Mouse (Mus musculus) kidney, embryonic 16.5 days (tissue): ENCODE measurements around the gene Pym1. TPM values are rescaled to one million over a fixed set of nuclear protein-coding genes. Genes with fewer than 3 reads are reported as not detected.
A peak's percentile ranks its signal among the peaks of the same experiment; 100 is the strongest.
"Not testable (repeated sequence)": the region's sequence is repeated elsewhere in the genome, so short reads cannot be mapped to it uniquely, and the experiment has no call there.

Experiments
- ATAC-seq: fragments of 200-750 bp; cut with Nextera tagmentation; 2 replicates; pipeline ENCODE4 v1.8.0; 2017; ENCODE audit warnings: moderate TSS enrichment; ENCODE audit not compliant: low FRiP score, low TSS enrichment
- H3K27ac ChIP-seq: fragments of 300-500 bp; sonication (generic); 2 replicates; pipeline ENCODE4 v1.5.1; 2014; ENCODE audit warnings: low read length
- H3K27me3 ChIP-seq: fragments of 300-500 bp; sonication (generic); 2 replicates; pipeline ENCODE4 v1.6.1; 2014; ENCODE audit warnings: low read length, control low read depth, mixed read lengths; ENCODE audit not compliant: insufficient read depth
- H3K36me3 ChIP-seq: fragments of 300-500 bp; sonication (generic); 2 replicates; pipeline ENCODE4 v1.6.1; 2014; ENCODE audit warnings: low read length, control low read depth, mixed read lengths; ENCODE audit not compliant: insufficient read depth
- H3K4me1 ChIP-seq: fragments of 300-500 bp; sonication (generic); 2 replicates; pipeline ENCODE4 v1.6.1; 2014; ENCODE audit warnings: low read length, control low read depth, mixed read lengths; ENCODE audit not compliant: insufficient read depth
- H3K4me2 ChIP-seq: fragments of 300-500 bp; sonication (generic); replicated peaks from 2 replicates; pipeline ENCODE4 v1.6.1; 2014; ENCODE audit warnings: low read depth, low read length
- H3K4me3 ChIP-seq: fragments of 300-500 bp; sonication (generic); 2 replicates; pipeline ENCODE4 v1.5.1; 2014; ENCODE audit warnings: mild to moderate bottlenecking, low read length
- H3K9ac ChIP-seq: fragments of 300-500 bp; sonication (generic); replicated peaks from 2 replicates; pipeline ENCODE4 v1.6.1; 2014; ENCODE audit warnings: low read length
- H3K9me3 ChIP-seq: fragments of 300-500 bp; sonication (generic); 2 replicates; pipeline ENCODE4 v1.6.1; 2016; ENCODE audit warnings: low read length, control low read depth
- WGBS: fragments of 180-500 bp; shearing (Covaris S2); extraction: QIAGEN DNeasy Blood & Tissue Kit; methylation state at CpG from one replicate; pipeline ENCODE4 v1.1.7; 2014; 5-methylcytosine and 5-hydroxymethylcytosine counted together
- polyA plus RNA-seq: library from polyadenylated mRNA; unstranded; fragments of >200 nt; fragmentation: Nextera tagmentation; extraction: Ambion mirVana; gene quantifications from 2 replicates; pipeline ENCODE4 v1.2.1, GENCODE M21; 2015

Gene Pym1
- 40.0 and 40.3 TPM in 2 replicates for polyA plus RNA-seq

- Histone ChIP-seq H3K27ac (peak within 1 kb of the TSS; percentile 99), H3K9ac (peak within 1 kb of the TSS; percentile 91), H3K4me2 (peak within 1 kb of the TSS; percentile 86), H3K4me3 (peak within 1 kb of the TSS; percentile 74), H3K9me3 (no peaks in the 10 kb centered on the region), H3K27me3 (peaks cover 2% of the 10 kb centered on the region; the same call in 1 of the 2 replicates), H3K36me3 (no peaks in the 10 kb centered on the region), H3K4me1 (peaks cover 33% of the 10 kb centered on the region)
- WGBS, result under 1% methylated on average over 36 of the region's 36 CpGs
- peak; percentile 79 for ATAC-seq
Observed at GRCm38 (mm10) chr10:128747646-128748251, at the start of gene Pym1. Gene Pym1, plus strand, starts transcription at chr10:128747889.

DNA sequence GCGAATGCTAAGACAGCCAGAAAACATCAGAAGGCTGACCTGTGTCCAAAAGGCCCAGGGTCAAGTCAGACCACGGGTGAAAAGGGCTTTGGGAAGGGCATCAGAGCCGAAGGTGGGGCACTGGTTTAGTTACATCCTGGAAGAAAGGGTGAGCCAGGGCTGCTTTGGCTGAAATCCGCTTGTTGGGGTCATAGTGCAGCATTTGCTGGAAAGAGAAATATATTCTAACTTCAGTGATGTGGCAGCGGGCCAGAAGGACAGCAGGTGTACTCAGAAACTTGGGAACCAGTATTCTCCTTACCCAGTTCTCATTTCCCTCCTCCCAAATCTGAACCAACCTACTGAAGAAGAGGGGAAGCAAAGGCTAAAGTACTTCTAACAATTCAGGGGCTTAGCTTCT, 48.7 kb upstream of the Pym1 start:
- no peak overlapping the region for H3K9ac ChIP-seq
- peaks cover 47% of the 10 kb centered on the region for H3K36me3 ChIP-seq
- ATAC-seq, result no peak
- no peaks in the 10 kb centered on the region for H3K9me3 ChIP-seq
- H3K4me1 ChIP-seq, result peaks cover 28% of the 10 kb centered on the region
- no peak overlapping the region for H3K27ac ChIP-seq
- 77% methylated on average over 5 of the region's 5 CpGs for WGBS
- H3K27me3 ChIP-seq, result no peaks in the 10 kb centered on the region
- no peak overlapping the region for H3K4me3 ChIP-seq
- no peak overlapping the region for H3K4me2 ChIP-seq

DNA sequence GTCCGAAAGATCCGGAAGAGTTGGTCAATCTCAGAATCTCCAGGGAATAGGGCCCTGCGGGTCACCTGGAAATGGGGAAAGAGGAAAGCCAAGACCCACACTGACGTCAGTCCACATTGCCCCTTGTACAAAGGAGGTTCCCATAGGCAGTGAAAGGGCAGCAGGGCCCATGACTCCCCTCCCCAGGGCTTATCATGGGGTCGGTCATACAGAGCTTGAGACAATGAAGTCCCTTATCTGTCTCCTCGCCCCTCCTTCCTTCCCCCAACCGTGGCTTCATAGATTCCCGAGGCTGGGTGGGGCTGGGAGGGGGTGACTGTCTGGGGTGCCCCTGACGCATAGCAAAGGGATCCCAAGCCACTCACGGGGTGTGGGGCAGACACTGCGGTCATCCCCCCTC, 48.1 kb upstream of the Pym1 start:
- H3K9ac ChIP-seq, result no peak overlapping the region
- 78% methylated on average over 11 of the region's 11 CpGs for WGBS
- H3K27me3 ChIP-seq, result no peaks in the 10 kb centered on the region
- H3K36me3 ChIP-seq, result peaks cover 47% of the 10 kb centered on the region
- no peak for ATAC-seq
- H3K27ac ChIP-seq, result no peak overlapping the region
- no peaks in the 10 kb centered on the region for H3K9me3 ChIP-seq
- H3K4me1 ChIP-seq, result peaks cover 26% of the 10 kb centered on the region
- no peak overlapping the region for H3K4me3 ChIP-seq
- no peak overlapping the region for H3K4me2 ChIP-seq

DNA sequence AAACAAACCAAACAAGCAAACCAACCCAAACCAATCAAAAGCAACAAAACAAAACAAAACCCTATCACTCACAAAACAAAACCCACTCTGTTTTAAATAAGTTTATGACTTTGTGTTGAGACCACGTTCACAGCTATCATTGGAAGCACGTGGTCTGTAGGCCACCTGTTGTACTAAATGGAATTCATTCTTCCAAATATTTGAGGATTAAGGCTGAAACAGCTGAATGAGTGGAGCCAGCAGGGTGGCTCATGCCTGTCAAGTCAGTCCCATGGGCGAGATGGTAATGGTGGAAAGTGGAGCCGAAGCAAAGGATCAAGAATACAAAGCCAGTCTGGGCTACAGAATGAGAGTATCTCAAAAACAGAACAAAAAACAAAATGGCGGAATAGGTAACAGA, 47.0 kb upstream of the Pym1 start:
- Histone ChIP-seq H3K4me1 (peaks cover 25% of the 10 kb centered on the region), H3K4me2 (no peak overlapping the region), H3K27ac (no peak overlapping the region), H3K9ac (no peak overlapping the region), H3K27me3 (no peaks in the 10 kb centered on the region), H3K9me3 (no peaks in the 10 kb centered on the region), H3K4me3 (no peak overlapping the region), H3K36me3 (peaks cover 47% of the 10 kb centered on the region)
- ATAC-seq, result no peak
- 97% methylated on average over 5 of the region's 5 CpGs for WGBS

DNA sequence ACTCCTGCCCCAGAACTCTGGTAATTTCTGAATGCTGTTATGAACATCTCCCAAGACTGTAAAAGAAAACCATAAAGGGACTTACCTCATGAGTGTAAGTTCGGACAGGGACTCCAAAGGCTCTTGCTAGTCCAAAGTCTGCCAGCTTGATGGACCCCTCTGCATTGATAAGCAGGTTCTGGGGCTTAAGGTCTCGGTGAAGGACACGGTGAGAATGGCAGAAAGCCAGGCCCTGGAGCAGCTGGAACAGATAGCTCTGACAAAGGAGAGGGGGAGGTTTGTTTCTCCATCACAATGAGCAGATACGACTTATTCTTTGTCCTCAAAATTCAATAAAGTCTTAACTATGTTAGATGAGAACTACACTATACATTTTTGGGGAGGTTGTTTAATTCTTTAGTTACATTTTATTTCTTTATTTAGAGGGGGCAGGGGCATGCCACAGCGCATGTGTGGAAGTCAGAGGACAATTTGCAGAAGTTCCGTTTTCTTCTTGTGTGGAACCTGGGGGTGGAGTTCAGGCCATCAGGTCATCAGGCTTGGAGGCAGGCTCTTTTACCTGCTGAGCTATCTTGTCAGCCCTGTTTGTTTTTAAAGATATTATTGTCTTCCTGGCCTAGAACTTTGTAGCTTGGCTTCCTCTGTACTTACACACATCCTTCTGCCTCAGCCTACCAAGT, 45.2 kb upstream of the Pym1 start:
- H3K4me1 ChIP-seq, result peaks cover 25% of the 10 kb centered on the region
- no peak overlapping the region for H3K4me3 ChIP-seq
- H3K36me3 ChIP-seq, result peaks cover 44% of the 10 kb centered on the region
- 73% methylated on average over 6 of the region's 6 CpGs for WGBS
- H3K27me3 ChIP-seq, result no peaks in the 10 kb centered on the region
- no peak overlapping the region for H3K9ac ChIP-seq
- no peak for ATAC-seq
- H3K9me3 ChIP-seq, result no peaks in the 10 kb centered on the region
- no peak overlapping the region for H3K27ac ChIP-seq
- H3K4me2 ChIP-seq, result no peak overlapping the region

DNA sequence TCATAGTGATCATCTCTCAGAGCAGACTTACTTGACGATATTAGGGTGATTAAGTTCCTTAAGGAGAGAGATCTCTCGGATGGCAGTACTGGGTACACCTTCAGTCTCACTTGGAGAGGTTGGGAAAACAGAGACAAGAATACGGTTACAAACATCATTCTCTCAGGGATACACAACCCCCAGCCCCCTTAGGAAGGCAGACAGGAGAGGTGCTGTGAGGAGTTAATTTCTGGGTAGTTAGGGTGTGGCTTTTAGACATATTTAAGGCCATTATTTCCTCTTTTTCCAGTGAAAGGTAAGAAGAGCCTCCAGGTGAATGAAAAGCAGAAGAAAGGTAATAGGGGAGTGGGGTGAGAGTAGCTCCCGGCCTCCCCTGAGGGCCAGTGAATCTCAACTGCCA, 43.8 kb upstream of the Pym1 start, which contains the start of gene Pmel:
Gene Pmel, plus strand, starts transcription at position 301 of the 400 bp plus-strand sequence.
- Histone ChIP-seq H3K27ac (peak within 1 kb of the TSS; percentile 99), H3K4me3 (peak within 1 kb of the TSS; percentile 94), H3K36me3 (peaks cover 35% of the 10 kb centered on the region), H3K4me2 (peak within 1 kb of the TSS; percentile 85), H3K4me1 (peaks cover 25% of the 10 kb centered on the region), H3K9me3 (no peaks in the 10 kb centered on the region), H3K9ac (peak within 1 kb of the TSS; percentile 92), H3K27me3 (no peaks in the 10 kb centered on the region)
- no peak for ATAC-seq
- 3% methylated on average over 4 of the region's 4 CpGs for WGBS

DNA sequence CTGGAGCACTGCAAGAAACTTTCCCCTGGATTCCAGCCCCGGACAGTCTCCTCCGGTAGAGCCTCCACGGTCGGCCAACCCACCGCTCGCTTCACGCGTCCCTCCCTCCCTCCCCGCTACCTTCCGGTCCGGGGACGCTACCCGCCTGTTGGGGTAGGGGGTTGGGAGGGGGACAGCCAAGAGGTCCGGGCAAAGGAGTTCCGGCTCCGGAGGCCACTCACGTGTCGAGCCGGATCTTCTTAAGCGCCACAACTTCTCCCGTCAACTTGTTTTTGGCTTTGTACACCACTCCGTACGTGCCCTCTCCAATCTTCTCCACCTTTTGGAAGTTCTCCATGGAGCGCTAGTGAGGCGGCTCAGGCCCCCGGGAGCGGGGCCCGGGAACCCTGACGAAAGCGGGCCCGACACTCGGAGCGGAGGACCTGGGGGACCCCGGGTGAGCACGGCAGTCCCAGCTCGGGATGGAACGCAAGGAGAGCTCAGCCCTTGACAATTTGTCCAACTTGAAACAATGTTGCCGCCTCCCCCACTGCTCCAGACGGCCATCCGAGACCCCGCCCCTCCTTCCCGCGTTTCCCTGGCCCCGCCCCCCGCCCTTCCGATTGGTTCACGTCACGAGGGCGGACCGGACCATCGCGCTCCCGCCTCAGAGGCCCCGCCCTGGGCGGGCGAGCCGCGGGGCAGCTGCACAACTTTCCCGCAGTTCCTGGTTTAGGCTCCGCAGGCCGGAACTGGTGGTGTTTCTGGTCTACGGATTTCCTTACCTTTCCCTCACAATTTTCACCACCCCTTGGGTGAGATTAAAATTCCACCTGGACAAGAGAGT, 43.0 kb upstream of the Pym1 start, which contains the start of gene Cdk2:
Gene Cdk2, minus strand, starts transcription at position 541 of the 826 bp plus-strand sequence.
- H3K9ac ChIP-seq, result peak within 1 kb of the TSS; percentile 92
- peak within 1 kb of the TSS; percentile 99 for H3K27ac ChIP-seq
- no peaks in the 10 kb centered on the region for H3K9me3 ChIP-seq
- peaks cover 25% of the 10 kb centered on the region for H3K4me1 ChIP-seq
- H3K27me3 ChIP-seq, result no peaks in the 10 kb centered on the region
- H3K36me3 ChIP-seq, result peaks cover 27% of the 10 kb centered on the region
- WGBS, result under 1% methylated on average over 54 of the region's 62 CpGs
- H3K4me3 ChIP-seq, result peak within 1 kb of the TSS; percentile 94
- ATAC-seq, result peak; percentile 94
- H3K4me2 ChIP-seq, result peak within 1 kb of the TSS; percentile 85

GRCm38 (mm10) chr10:128705317-128705693, 42.4 kb upstream of the Pym1 start:
- H3K4me2 ChIP-seq, result peak overlapping the region; percentile 85
- H3K9me3 ChIP-seq, result no peaks in the 10 kb centered on the region
- H3K27me3 ChIP-seq, result no peaks in the 10 kb centered on the region
- H3K4me1 ChIP-seq, result peaks cover 25% of the 10 kb centered on the region
- peak overlapping the region; percentile 92 for H3K9ac ChIP-seq
- WGBS, result 7% methylated on average over 11 of the region's 11 CpGs
- no peak for ATAC-seq
- peaks cover 25% of the 10 kb centered on the region for H3K36me3 ChIP-seq
- H3K27ac ChIP-seq, result peak overlapping the region; percentile 78
- peak overlapping the region; percentile 94 for H3K4me3 ChIP-seq

GRCm38 (mm10) chr10:128711318-128711717, 36.4 kb upstream of the Pym1 start:
- not testable (repeated sequence) for ATAC-seq, H3K27ac ChIP-seq, H3K36me3 ChIP-seq, H3K9ac ChIP-seq, H3K27me3 ChIP-seq, H3K9me3 ChIP-seq, H3K4me3 ChIP-seq, H3K4me2 ChIP-seq, H3K4me1 ChIP-seq
- WGBS, result 96% methylated on average over 7 of the region's 7 CpGs
